Mouse (Mus musculus) G1E (cell line): Measurements from ENCODE around the gene Trpm8.

Source experiments
- CTCF ChIP-seq: IDR thresholded peaks from 2 replicates; pipeline ENCODE4 v1.5.1; 2012; ENCODE audit warnings: low read depth, low read length, inconsistent platforms, mixed read lengths
- GATA1 ChIP-seq: IDR thresholded peaks from 2 replicates; pipeline ENCODE4 v1.6.1; 2012; ENCODE audit warnings: borderline replicate concordance, low read length, inconsistent platforms, mixed read lengths
- GATA2 ChIP-seq: IDR thresholded peaks from 2 replicates; pipeline ENCODE4 v1.6.1; 2012; ENCODE audit warnings: low read depth, low read length, inconsistent platforms, borderline replicate concordance
- POLR2AphosphoS5 ChIP-seq: IDR thresholded peaks from 2 replicates; pipeline ENCODE4 v1.6.1; 2012; ENCODE audit warnings: low read depth, low read length, inconsistent platforms; ENCODE audit not compliant: insufficient replicate concordance
- TAL1 ChIP-seq: conservative IDR thresholded peaks from 2 replicates; pipeline ENCODE4 v1.6.1; 2012; ENCODE audit warnings: low read depth, low read length, inconsistent platforms, mixed read lengths

DNA sequence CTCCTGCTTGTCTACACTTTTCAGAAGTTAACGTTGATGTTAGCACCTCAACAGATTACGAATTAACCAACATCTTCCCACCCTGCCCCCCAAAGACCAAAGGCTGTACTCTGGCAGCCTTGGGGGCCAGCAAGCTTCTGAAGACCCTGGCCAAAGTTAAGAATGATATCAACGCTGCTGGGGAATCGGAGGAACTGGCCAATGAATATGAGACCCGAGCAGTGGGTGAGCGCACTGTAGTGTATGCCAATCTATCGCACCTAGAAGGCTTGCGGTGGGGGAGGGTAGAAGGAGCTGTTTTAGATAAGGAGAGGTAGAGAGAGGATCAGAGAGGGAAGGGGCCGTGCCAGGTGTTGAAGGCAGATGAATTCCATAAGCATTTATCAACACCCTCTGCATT is 73.3 kb downstream of the Trpm8 start:
- TF ChIP-seq CTCF, result no peak
- no peak for TF ChIP-seq GATA2
- no peak for TF ChIP-seq TAL1
- TF ChIP-seq GATA1, result no peak
- no peak for TF ChIP-seq POLR2AphosphoS5
